Mouse (Mus musculus): ENCODE results near the gene Tmed9. TPM values are rescaled to one million over a fixed set of nuclear protein-coding genes. Genes with fewer than 3 reads are reported as not detected.

The Tmed9 gene
- polyA plus RNA-seq, 1 experiment = 194 TPM

GRCm38 (mm10) chr13:55548426-55548825 is 25.1 kb upstream of the Tmed9 start:
- no peak for TF ChIP-seq GATA1 (IDR thresholded peaks at IDR 0.05; ENCODE audit: low read length)

- TF ChIP-seq GATA1 (IDR thresholded peaks at IDR 0.05; ENCODE audit: low read length) = no peak
These were observed 24.5 kb upstream of the Tmed9 start for GRCm38 (mm10) chr13:55549061-55549460.

- no peak for TF ChIP-seq GATA1 (IDR thresholded peaks at IDR 0.05; ENCODE audit: low read length)
These were observed 17.6 kb upstream of the Tmed9 start for GRCm38 (mm10) chr13:55555921-55556320.

DNA sequence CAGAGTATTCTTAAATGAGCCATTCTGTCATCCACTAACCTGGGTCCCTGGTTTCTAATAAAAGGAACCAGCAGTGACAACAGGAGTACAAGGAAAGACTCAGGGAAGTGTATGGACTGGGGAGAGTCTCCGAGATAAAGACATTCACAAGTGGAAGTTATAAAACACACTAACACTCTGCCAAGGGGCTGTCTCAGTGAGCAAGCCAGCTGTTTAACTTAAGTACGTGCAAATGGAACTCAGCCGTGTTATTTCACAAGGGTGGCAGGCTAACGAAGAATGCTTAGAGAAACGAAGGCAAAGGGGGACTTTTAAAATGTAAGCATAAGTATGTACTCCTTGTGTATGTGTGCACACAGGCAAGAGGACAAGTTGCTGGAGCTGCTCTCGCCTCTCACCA is 16.0 kb upstream of the Tmed9 start:
- no peak for TF ChIP-seq GATA1 (IDR thresholded peaks at IDR 0.05; ENCODE audit: low read length)

- TF ChIP-seq GATA1 (IDR thresholded peaks at IDR 0.05; ENCODE audit: low read length) = no peak
These were observed 10.2 kb upstream of the Tmed9 start for GRCm38 (mm10) chr13:55563266-55563879.

- no peak for TF ChIP-seq GATA1 (IDR thresholded peaks at IDR 0.05; ENCODE audit: low read length)
These were observed 6.5 kb upstream of the Tmed9 start for GRCm38 (mm10) chr13:55567001-55567400.

GRCm38 (mm10) chr13:55567949-55568348 is 5.6 kb upstream of the Tmed9 start:
- TF ChIP-seq GATA1 (IDR thresholded peaks at IDR 0.05; ENCODE audit: low read length) = no peak

DNA sequence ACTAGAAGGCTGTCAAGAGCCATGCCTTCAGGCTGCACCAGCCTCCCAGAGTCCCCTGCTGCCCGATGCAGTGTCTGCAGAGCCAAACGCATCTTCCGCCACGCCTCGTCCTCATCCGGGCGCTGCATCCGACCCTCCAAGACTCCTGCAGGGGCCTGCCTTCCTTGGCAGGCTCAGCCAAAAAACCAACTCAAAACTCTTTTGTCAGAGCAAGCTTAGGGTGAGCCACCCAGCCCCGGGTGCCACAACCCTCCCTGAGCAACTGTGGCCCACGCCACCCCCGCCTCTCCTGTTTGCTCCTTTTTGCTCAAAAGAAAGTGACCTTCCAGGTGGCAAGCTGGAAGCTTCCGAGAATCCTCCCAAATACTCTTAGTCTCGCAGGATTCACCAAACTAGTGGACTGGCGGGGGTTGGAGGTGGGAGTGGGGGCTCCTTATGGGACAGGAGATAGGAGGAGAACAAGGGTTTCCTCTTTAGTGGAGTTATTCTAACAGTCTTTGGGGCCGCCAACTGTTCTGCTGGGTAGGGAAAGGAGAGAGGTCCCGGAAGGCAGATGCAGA is 3.7 kb upstream of the Tmed9 start:
- no peak for TF ChIP-seq GATA1 (IDR thresholded peaks at IDR 0.05; ENCODE audit: low read length)

GRCm38 (mm10) chr13:55570286-55570973 is 3.1 kb upstream of the Tmed9 start:
- no peak for TF ChIP-seq GATA1 (IDR thresholded peaks at IDR 0.05; ENCODE audit: low read length)

- TF ChIP-seq GATA1 (IDR thresholded peaks at IDR 0.05; ENCODE audit: low read length) = no peak
These were observed 2.3 kb upstream of the Tmed9 start, which contains the start of gene Fam193b for GRCm38 (mm10) chr13:55571027-55571751. Gene Fam193b (minus strand): TSS chr13:55571120.

GRCm38 (mm10) chr13:55571977-55572376 is 1.6 kb upstream of the Tmed9 start:
- TF ChIP-seq GATA1 (IDR thresholded peaks at IDR 0.05; ENCODE audit: low read length) = no peak

GRCm38 (mm10) chr13:55574321-55574720 is 789 bp downstream of the Tmed9 start:
- TF ChIP-seq GATA1 (IDR thresholded peaks at IDR 0.05; ENCODE audit: low read length) = no peak

GRCm38 (mm10) chr13:55575932-55576331 is 2.4 kb downstream of the Tmed9 start:
- TF ChIP-seq GATA1 (IDR thresholded peaks at IDR 0.05; ENCODE audit: low read length) = no peak

- TF ChIP-seq GATA1 (IDR thresholded peaks at IDR 0.05; ENCODE audit: low read length) = no peak
These were observed 4.6 kb downstream of the Tmed9 start for GRCm38 (mm10) chr13:55578086-55578485.

- TF ChIP-seq GATA1 (IDR thresholded peaks at IDR 0.05; ENCODE audit: low read length) = no peak
These were observed 18.5 kb downstream of the Tmed9 start for GRCm38 (mm10) chr13:55591961-55592490.

Measured in G1E-ER4 (cell line).